Mouse (Mus musculus) megakaryocyte, embryonic 14.5 days (primary cell): ENCODE data around the gene Ctf2.

ENCODE experiments used
- FLI1 ChIP-seq: IDR thresholded peaks from 2 replicates; pipeline ENCODE4 v1.6.1; 2012; ENCODE audit warnings: low read length, inconsistent platforms, mixed read lengths
- GATA1 ChIP-seq: IDR thresholded peaks from 3 replicates; pipeline ENCODE4 v1.6.1; 2012; ENCODE audit warnings: mixed read lengths, low read length, inconsistent platforms, borderline replicate concordance

DNA sequence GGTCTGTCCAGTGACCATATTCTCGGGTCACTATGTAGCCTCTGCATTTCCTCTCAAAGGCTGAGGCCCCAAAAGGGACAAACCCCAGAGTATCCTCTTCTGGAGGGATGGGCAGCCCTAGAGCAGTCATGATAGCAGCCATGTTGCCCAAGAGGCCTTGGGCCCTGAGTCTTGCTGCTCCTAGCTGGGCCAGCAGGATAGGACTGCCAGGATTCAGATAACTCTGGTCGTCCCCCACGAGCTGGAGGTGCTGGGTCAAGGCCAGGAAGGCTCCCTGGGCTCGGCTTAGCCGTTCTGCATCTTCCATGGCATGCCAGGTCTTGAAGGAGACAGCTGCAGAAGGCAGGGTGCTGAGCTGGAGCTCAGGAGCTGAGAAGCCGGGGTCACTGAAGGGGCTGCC is 12.7 kb downstream of the Ctf2 start:
- TF ChIP-seq GATA1 (no peak), FLI1 (no peak)
